Mouse (Mus musculus): ENCODE data around the gene Hgfac.

- TF ChIP-seq CTCF (IDR thresholded peaks at IDR 0.05; ENCODE audit: low read depth) (no peak), EP300 (optimal IDR thresholded peaks at IDR 0.05) (no peak)
Measured at GRCm38 (mm10) chr5:35035795-35036194, 5.5 kb upstream of the Hgfac start.
